Mouse (Mus musculus) CH12.LX (cell line): ENCODE data around the gene Pnpla2. TPM values are rescaled to one million over a fixed set of nuclear protein-coding genes. Genes with fewer than 3 reads are reported as not detected.
A peak's percentile ranks its signal among the peaks of the same experiment; 100 is the strongest.

ENCODE experiments used
- DNase-seq: peaks from one replicate; pipeline ENCODE4 v3.0.0-alpha.2; 2013; ENCODE audit errors: extremely low read depth
- H3K27ac ChIP-seq: 2 replicates; pipeline ENCODE4 v1.5.1; 2012; ENCODE audit warnings: low read depth, mild to moderate bottlenecking, control low read depth, moderate library complexity; ENCODE audit not compliant: insufficient read depth
- H3K27me3 ChIP-seq: replicated peaks from 2 replicates; pipeline ENCODE3; 2012; ENCODE audit warnings: inconsistent platforms
- H3K36me3 ChIP-seq, 2 experiments: replicated peaks in 1 of 2; 2 replicates each; pipeline versions ENCODE3 to v1.6.1; 2012; ENCODE audit warnings: inconsistent platforms in 1 of 2, low read length in 1 of 2, mild to moderate bottlenecking in 1 of 2, mixed read lengths in 1 of 2, moderate library complexity in 1 of 2; ENCODE audit not compliant: control insufficient read depth in 1 of 2, insufficient read depth in 1 of 2
- H3K4me1 ChIP-seq, 2 experiments: 2 replicates each; pipeline ENCODE4 v1.6.1; 2012; ENCODE audit warnings: inconsistent platforms in 1 of 2, moderate library complexity in 1 of 2; ENCODE audit not compliant: insufficient read depth in 2 of 2, control insufficient read depth in 1 of 2
- H3K4me2 ChIP-seq: 2 replicates; pipeline ENCODE4 v1.6.1; 2012; ENCODE audit warnings: low read depth, mild to moderate bottlenecking, control low read depth; ENCODE audit not compliant: poor library complexity, insufficient read depth, severe bottlenecking
- H3K4me3 ChIP-seq, 3 experiments: fragments of 150-350 bp in 1 of 3; sonication (generic) in 1 of 3; replicated peaks in 1 of 3; 2 replicates each; pipeline versions ENCODE3 to v1.5.1; 2011 to 2012; ENCODE audit warnings: low read depth in 2 of 3, low read length in 2 of 3, mild to moderate bottlenecking in 2 of 3, moderate library complexity in 2 of 3, control low read depth in 1 of 3, improper control_type of control experiment in 1 of 3, inconsistent platforms in 1 of 3, mixed read lengths in 1 of 3; ENCODE audit not compliant: poor library complexity in 1 of 3
- H3K79me2 ChIP-seq: replicated peaks from 2 replicates; pipeline ENCODE4 v1.6.1; 2012; ENCODE audit warnings: mild to moderate bottlenecking, moderate library complexity; ENCODE audit not compliant: control insufficient read depth, poor library complexity, insufficient read depth, severe bottlenecking; ENCODE audit errors: extremely low read depth
- H3K9ac ChIP-seq: 2 replicates; pipeline ENCODE4 v1.6.1; 2012; ENCODE audit warnings: low read depth, mild to moderate bottlenecking, control low read depth, moderate library complexity; ENCODE audit not compliant: insufficient read depth
- H3K9me3 ChIP-seq: replicated peaks from 2 replicates; pipeline ENCODE3; 2012; ENCODE audit warnings: low read length, inconsistent platforms, mixed read lengths
- CTCF ChIP-seq, 2 experiments: IDR thresholded peaks in 1 of 2; conservative IDR thresholded peaks in 1 of 2; 2 replicates each; pipeline ENCODE4 v1.5.1; 2011 to 2012; ENCODE audit warnings: low read depth in 2 of 2, low read length in 2 of 2, improper control_type of control experiment in 1 of 2, inconsistent platforms in 1 of 2, mild to moderate bottlenecking in 1 of 2, moderate library complexity in 1 of 2
- HCFC1 ChIP-seq: IDR thresholded peaks from 2 replicates; pipeline ENCODE4 v1.6.1; 2012; ENCODE audit warnings: low read depth, mild to moderate bottlenecking, inconsistent platforms, low read length, improper control_type of control experiment
- IRF4 ChIP-seq: IDR thresholded peaks from 2 replicates; pipeline ENCODE4 v1.6.1; 2014; ENCODE audit warnings: low read depth, mild to moderate bottlenecking, inconsistent platforms, low read length, improper control_type of control experiment
- JUND ChIP-seq: conservative IDR thresholded peaks from 2 replicates; pipeline ENCODE4 v1.6.1; 2011; ENCODE audit warnings: low read depth, low read length, improper control_type of control experiment
- KAT2A ChIP-seq: IDR thresholded peaks from 2 replicates; pipeline ENCODE4 v1.6.1; 2012; ENCODE audit warnings: low read length, improper control_type of control experiment, inconsistent platforms; ENCODE audit not compliant: insufficient replicate concordance
- MAFK ChIP-seq: IDR thresholded peaks from 2 replicates; pipeline ENCODE4 v1.6.1; 2011; ENCODE audit warnings: low read length, improper control_type of control experiment; ENCODE audit not compliant: insufficient replicate concordance
- MEF2A ChIP-seq: IDR thresholded peaks from 2 replicates; pipeline ENCODE4 v1.6.1; 2014; ENCODE audit warnings: low read depth, mild to moderate bottlenecking, inconsistent platforms, low read length, improper control_type of control experiment, borderline replicate concordance
- MYC ChIP-seq: IDR thresholded peaks from 2 replicates; pipeline ENCODE4 v1.6.1; 2011; ENCODE audit warnings: low read depth, mild to moderate bottlenecking, improper control_type of control experiment, low read length
- PAX5 ChIP-seq: IDR thresholded peaks from 2 replicates; pipeline ENCODE4 v1.6.1; 2012; ENCODE audit warnings: low read length, inconsistent platforms, mixed read lengths
- POLR2AphosphoS2 ChIP-seq: IDR thresholded peaks from 2 replicates; pipeline ENCODE4 v1.6.1; 2011; ENCODE audit warnings: low read depth, low read length, improper control_type of control experiment
- RCOR1 ChIP-seq: conservative IDR thresholded peaks from 2 replicates; pipeline ENCODE4 v1.6.1; 2012; ENCODE audit warnings: low read depth, mild to moderate bottlenecking, inconsistent platforms, low read length, improper control_type of control experiment
- SIN3A ChIP-seq: IDR thresholded peaks from 2 replicates; pipeline ENCODE4 v1.6.1; 2012; ENCODE audit warnings: low read length, improper control_type of control experiment, inconsistent platforms
- TBP ChIP-seq: conservative IDR thresholded peaks from 2 replicates; pipeline ENCODE4 v1.6.1; 2011; ENCODE audit warnings: low read depth, low read length, improper control_type of control experiment
- TCF12 ChIP-seq: IDR thresholded peaks from 2 replicates; pipeline ENCODE4 v1.6.1; 2014; ENCODE audit warnings: low read depth, mild to moderate bottlenecking, inconsistent platforms, low read length, improper control_type of control experiment
- USF1 ChIP-seq: IDR thresholded peaks from 2 replicates; pipeline ENCODE4 v1.6.1; 2014; ENCODE audit warnings: low read depth, mild to moderate bottlenecking, inconsistent platforms, low read length, improper control_type of control experiment
- ZC3H11A ChIP-seq: IDR thresholded peaks from 2 replicates; pipeline ENCODE4 v1.6.1; 2012; ENCODE audit warnings: low read depth, mild to moderate bottlenecking, inconsistent platforms, low read length, improper control_type of control experiment
- ZNF384 ChIP-seq: IDR thresholded peaks from 2 replicates; pipeline ENCODE4 v1.6.1; 2012; ENCODE audit warnings: low read depth, low read length, improper control_type of control experiment, inconsistent platforms
- dilution Hi-C: fragments of 300-500 bp; cut with MboI; formaldehyde crosslinking; loops from 2 replicates; pipeline ENCODE4 v1.14.3; 2020; ENCODE audit warnings: low sequenced_read_pairs; ENCODE audit not compliant: extremely low pct_unique_long_range_greater_than_20kb, extremely low pct_ligation_motif_present
- in situ Hi-C: fragments of 300-500 bp; cut with MboI; formaldehyde crosslinking; loops from 3 replicates; pipeline ENCODE4 v1.14.3; 2019; ENCODE audit warnings: low sequenced_read_pairs, low pct_ligation_motif_present, low pct_unique_long_range_greater_than_20kb, mixed read lengths
- polyA plus RNA-seq: library from polyadenylated mRNA; unstranded; fragments of >175 nt; gene quantifications from 2 replicates; pipeline ENCODE4 v1.2.1, GENCODE M21; 2012; ENCODE audit warnings: low read depth; ENCODE audit not compliant: insufficient read length
- total RNA-seq, 2 experiments: library from RNA; depleted of rRNA; stranded (reverse); fragments of 300-350 nt in 1 of 2; fragments of >200 nt in 1 of 2; gene quantifications; 2 replicates each; pipeline ENCODE4 v1.2.3; 2012 to 2014

The Pnpla2 gene
- total and polyA plus RNA-seq, 3 experiments, result 2.8 to 29.6 (median 11.7) TPM

- Histone ChIP-seq H3K4me3 (no peak overlapping the region), H3K36me3 (peaks cover 13 to 22% of the 10 kb centered on the region in 2 experiments), H3K79me2 (no peaks in the 10 kb centered on the region), H3K27ac (no peak overlapping the region), H3K9me3 (no peaks in the 10 kb centered on the region), H3K4me1 (peaks cover 26 to 51% of the 10 kb centered on the region in 2 experiments), H3K4me2 (no peak overlapping the region), H3K9ac (no peak overlapping the region), H3K27me3 (no peaks in the 10 kb centered on the region)
- dilution Hi-C loops, result no loop called here
- in situ Hi-C loops, result no loop called here
- no peak for DNase-seq
- no peak for TF ChIP-seq ZNF384
- no peak for TF ChIP-seq POLR2AphosphoS2
- TF ChIP-seq PAX5, result no peak
- no peak for TF ChIP-seq ZC3H11A
- no peak for TF ChIP-seq TCF12
- TF ChIP-seq USF1, result no peak
- TF ChIP-seq SIN3A, result no peak
- TF ChIP-seq MEF2A, result no peak
- TF ChIP-seq, all 38 proteins: peak for 0
These were observed 11.0 kb downstream of the Pnpla2 start for GRCm38 (mm10) chr7:141466045-141466394.

- no peaks in the 10 kb centered on the region for H3K79me2 ChIP-seq
- dilution Hi-C loops, result no loop called here
- no peak for DNase-seq
- H3K27ac ChIP-seq, result peak overlapping the region; percentile 29; the same call in 1 of the 2 replicates
- peaks cover 19 to 28% of the 10 kb centered on the region in 2 experiments for H3K36me3 ChIP-seq
- TF ChIP-seq RCOR1 (no peak), SIN3A (no peak), IRF4 (no peak), TBP (no peak), KAT2A (no peak), MYC (no peak), HCFC1 (no peak), ZC3H11A (no peak), JUND (no peak), CTCF (conservative IDR thresholded peaks at IDR 0.05 in 1 of 2, IDR thresholded peaks at IDR 0.05 in 1 of 2; ENCODE audit: low read depth in 2 of 2, low read length in 2 of 2) (no peak), MAFK (no peak)
- no peaks in the 10 kb centered on the region for H3K9me3 ChIP-seq
- H3K4me3 ChIP-seq, result peak overlapping the region; percentile 67 to 84 (median 79)
- H3K9ac ChIP-seq, result peak overlapping the region; percentile 66; the same call in 1 of the 2 replicates
- peak overlapping the region; percentile 44 for H3K4me2 ChIP-seq
- in situ Hi-C loops, result no loop called here
- no peaks in the 10 kb centered on the region for H3K27me3 ChIP-seq
- H3K4me1 ChIP-seq, result peaks cover 26 to 51% of the 10 kb centered on the region in 2 experiments
These were observed 11.7 kb downstream of the Pnpla2 start for GRCm38 (mm10) chr7:141466607-141467148.
